Mouse (Mus musculus) adipocyte (in vitro differentiated cells): ENCODE measurements around the gene Psmd2.

Experiments used
- DNase-seq: peaks from one replicate; pipeline ENCODE4 v3.0.0-alpha.2; 2016; ENCODE audit warnings: low spot score

Psmd2 gene

DNA sequence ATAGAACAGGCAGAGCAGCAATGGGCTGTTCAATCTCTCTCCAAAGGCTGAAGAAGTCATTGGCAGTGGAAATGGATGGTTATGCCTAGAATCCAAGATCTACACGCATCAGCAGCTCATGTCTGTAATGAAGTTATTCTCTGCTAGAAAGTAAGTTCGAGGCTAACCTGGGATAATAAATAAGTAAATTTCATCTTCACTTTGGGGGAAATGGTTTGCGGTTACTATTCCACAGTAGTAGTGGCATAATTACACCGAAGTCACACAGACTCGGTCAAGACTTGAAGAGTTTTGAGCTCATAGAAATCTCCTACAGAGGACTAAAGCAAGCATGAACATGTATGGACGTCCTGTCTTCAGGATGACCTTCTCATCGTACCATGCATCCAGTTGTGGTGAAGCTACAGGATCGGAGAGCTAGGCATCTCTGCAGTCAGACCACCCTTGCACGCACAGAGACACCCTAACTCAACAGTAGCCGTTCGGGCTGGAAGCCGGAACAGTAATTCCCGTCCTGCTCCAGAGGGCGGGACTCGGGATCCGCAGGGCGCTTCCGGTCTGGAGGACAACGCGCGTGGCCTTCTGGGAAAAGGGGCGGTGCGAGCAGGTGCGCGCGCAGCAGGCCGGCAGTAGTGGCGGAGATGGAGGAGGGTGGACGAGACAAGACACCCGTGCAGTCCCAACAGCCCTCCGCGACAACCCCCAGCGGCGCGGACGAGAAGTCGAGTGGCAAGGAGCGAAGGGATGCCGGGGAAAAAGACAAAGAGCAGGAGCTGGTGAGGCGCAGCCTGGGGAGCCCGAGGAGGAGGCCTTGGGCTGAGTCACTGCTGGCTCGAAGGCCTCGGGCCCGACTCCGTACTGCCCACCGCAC, at the start of gene Psmd2:
Gene Psmd2 (plus strand): TSS at position 577 of the 871 bp plus-strand sequence.
- peak; percentile 97 for DNase-seq

DNA sequence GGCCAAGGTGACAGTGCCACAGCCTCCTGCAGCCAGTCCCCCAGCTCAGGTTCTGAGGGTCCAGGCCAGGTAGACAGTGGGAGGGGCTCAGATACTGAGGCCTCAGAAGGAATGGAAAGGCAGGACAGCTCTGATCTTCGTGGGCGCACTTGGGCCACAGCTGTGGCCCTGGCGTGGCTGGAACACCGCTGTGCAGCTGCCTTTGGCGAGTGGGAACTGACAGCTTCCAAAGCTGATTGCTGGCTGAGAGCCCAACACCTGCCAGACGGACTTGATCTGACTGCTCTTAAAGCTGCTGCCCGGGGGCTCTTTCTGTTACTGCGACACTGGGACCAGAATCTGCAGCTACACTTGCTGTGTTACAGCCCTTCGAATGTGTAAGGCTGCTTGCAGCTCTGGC, 46.7 kb upstream of the Psmd2 start:
- DNase-seq: no peak

DNA sequence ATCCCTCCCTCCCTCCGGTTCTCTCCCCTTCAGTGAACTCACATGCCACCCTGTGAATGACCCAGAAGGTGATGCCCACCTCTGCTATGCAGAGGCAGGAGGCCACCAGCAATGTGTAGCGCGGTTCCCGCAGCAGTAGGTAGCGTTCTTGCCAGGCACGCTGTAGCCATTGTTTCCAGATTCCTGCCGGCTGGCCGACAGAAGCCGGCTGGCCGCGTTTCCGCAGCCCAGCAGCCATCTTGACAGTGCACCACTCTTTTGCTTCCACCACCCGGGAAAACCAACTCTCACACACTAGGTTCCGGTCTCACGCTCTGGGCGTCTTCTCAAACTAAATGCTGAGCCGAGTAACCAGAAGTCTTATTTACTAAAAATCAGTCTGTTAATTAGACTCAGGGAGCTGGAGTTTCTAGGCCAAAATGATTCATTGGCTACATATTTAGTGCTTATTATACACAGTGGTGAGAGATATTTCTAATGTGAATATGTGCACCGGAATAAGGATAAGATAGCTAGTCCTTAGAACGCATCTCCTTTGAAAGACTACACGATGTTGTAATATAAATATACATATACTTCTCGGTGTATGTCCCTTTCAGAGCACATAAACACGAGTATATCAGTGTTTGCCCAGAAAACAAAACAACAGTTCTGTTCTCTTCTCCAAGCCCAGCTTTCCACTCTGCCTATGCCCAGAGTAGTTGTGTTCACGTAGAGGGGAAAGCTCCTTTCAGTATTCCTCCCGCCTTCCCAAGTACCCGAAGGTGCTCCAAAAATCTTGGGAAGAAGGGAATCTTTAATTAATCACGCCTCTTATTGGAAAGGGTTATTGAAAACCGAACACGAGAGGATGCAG, 40.7 kb upstream of the Psmd2 start:
- DNase-seq: peak; percentile 90

DNA sequence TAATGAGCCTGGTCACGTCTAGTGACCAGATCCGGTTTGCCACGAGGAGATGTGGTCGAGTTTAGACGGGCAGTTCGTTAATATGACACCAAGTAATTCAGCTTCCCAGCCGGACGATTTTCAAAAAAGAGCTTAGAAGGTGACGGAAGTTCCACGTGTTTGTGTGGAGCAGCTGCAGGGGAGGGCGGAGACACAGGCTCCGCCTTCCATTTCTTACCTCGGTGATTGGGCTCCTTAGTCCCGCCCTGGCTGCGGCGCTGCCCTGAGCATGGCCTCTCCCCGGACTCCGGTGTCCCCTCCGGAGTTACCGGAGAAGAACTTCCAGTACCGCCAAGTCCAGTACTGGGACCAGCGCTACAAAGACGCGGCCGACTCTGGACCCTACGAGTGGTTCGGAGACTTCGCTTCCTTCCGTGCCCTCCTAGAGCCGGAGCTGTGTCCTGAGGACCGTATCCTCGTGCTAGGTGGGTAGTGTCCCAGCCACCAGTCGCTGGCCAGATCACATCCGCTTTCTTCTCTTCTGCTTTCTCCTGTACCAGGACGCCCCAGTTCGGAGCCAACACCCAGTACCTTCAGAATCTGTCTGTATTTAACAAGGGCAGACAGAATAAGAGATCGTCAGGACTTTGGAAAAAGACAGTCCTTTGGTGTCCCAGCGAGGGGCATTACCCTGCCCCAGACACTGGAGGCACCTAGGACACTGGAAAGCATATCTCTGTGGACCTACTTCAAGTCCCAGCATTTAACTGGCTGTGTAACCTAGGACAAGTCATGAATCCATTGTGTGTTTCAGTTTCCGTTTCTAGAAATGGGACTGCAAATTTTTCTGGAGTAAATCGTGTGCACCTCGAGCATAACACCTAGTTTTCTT, 39.9 kb upstream of the Psmd2 start, which contains the start of the genes Eef1akmt4, Gm49333 and Alg3:
Gene Eef1akmt4 (plus strand): TSS at position 237 of the 871 bp plus-strand sequence.
Gene Gm49333 (plus strand): TSS at position 254 of the 871 bp plus-strand sequence.
Gene Alg3 (minus strand): TSS at position 379 of the 871 bp plus-strand sequence.
- peak; percentile 97 for DNase-seq

DNA sequence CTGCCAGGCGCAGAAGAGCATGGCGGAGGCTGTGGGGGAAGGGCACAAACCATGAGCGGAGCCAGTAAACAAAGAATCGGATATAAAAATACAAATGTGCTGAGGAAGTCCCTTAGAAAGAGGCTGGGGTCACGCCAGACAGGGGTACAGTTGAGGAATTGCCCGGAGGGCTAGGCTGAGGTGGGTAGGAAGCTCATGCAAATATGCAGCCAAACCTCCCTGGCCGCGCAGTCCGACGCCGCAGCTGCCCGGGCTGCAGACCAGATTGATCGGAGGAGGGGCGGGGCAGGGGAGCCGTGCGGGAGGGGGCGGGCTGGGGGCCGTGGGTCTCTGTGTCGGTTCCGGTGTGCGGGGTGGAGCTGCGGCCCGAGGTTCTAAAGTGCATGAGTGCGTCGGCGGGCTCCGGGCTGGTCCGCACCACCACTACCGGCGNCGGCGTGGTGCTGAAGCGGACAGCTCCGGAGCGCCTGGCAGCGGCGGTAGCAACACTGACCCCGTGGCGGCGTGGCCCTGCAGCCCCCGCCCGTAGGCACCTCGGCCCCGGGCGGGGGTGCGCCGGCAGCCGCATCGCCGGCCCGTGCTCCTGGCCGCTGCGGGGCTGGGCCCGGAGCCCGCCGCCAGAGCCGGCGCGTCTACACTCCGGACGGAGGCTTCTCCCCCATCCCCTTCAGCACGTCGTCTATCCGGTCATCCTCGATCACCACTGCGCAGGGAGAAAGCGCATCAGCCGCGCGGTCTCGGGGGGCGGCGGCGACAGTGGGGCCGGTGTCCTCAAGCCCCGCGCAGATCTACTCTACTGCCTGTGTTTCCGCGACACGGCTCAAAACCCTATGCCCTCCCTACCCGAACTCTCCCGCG, 31.7 kb upstream of the Psmd2 start:
- no peak for DNase-seq

DNA sequence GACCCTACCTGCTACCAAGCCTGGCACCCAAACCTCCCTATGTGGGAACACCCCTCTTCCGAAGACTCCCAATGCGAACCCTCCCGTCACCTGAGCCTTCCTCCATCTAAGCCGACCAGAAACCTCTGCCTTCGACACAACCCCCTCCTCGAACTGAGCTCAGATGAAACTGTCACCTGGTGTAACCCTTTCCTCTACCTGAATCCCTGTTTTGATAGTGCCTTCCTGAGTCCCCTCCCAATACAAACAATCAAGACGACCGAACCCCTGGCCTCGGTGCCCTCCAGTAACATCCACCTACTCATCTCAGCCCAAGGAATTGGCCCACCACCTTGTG, 31.1 kb upstream of the Psmd2 start:
- no peak for DNase-seq

DNA sequence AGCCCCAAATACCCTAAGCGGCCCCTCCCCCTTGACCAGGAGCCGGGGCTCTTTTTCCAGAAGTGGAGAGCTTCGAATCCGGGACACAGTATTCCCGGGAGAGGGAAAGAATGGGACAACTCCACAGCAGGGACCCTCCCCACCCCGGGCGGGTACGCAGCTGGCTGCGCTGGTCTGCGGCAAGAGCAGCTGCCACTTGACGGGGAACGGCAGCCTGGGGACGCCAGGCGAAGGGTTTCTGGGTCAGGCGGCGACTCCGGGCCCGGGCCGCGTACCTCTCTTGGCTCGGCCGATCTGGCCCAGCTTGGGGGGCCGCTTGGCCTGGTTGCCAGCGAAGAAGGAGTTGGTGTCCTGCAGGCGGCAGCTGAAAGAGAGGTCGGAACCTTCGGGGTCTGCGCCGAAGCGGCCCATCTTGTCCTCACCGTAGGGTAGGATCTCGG, 30.7 kb upstream of the Psmd2 start:
- DNase-seq: no peak

DNA sequence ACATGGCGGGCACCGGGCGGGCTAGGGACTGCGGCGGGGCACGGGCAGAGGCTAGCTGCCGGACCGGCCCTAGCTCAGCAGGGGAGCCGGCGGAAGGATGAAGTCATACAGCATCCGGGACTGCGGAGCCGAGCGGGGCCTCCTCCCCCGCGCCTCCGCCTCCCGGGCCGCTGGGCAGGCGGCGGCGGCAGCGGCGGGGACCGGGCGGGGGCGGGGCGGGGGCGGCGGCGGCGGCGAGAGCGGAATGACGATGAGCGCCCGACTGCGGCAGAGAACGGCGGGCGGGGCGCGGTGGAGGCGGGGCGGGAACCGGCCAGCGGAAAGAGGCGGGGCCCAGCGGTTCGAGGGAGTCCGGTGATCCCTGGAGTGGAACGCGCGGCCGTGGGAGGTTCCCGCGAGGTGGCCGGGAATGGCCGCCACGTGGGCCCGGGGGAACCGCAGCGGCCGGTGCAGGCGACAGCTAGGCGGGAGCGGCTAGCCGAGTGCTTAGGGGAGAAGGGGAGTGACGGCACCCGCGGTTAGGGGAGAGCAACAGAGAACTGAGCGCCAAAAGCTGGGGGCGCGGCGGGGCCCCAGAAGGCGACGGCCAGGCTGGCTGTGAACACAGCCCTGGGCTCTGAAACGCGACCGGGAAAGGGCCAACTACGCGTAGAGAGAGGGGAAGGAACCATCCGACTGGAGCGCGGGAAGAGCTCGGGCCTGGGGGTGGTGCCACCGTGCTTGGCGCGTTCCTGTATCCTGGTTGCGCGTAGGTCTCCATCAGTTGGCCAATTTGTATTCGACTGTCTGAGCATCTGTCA, 30.1 kb upstream of the Psmd2 start, which contains the start of gene Camk2n2:
Gene Camk2n2 (minus strand): TSS at position 97 of the 800 bp plus-strand sequence.
- peak; percentile 66 for DNase-seq

DNA sequence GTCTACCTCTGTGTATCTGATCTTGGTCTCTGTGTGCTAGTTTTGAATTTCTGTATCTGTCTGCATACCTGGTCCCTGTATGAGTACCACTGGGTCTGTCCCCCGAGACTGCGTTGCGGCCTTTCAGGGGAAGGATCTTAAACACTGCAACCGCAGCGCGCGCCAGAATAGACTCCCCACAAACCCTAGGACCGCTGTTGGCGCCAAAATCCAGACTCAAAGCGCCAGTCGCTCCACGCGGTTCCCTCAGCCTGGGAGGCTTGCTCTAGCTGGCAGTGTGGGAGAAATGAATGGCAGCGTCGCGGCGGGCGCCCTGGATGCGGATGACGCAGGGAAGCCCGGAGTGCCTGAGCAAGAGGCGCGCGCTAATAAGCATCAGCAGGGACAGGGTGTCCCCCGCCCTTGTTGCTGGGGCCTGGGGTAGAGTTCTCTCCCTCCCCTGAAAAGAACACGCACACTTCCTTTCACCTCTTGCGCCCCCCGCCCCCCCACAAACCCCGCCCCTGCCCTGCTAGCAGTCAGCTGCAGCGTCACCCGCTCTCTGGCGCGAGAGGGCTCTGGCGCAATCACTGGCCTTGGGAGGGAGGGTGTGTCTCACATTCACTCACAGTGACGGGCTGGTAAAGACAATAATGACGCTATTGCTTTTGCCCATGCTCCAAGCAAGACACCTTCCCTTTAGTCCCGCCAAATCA, 29.3 kb upstream of the Psmd2 start:
- peak; percentile 85 for DNase-seq

DNA sequence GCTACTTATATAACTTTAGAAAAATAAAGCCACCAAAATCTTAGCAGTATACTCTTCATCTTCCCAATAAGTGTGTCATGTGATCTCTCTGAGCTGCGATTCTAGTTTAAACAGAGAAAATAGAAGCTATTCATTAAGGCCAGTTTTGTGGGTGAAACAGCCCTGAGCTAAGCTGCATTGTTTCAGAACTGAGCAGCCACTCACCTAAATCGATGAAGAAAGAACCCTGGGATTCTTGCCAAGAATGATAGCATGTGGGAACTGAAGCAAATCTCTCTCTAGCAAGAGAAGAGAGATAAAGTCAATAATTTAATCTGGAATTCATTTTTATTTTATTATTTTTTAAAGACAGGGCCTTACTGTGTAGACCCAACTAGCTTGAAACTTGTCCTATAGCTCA, 28.2 kb upstream of the Psmd2 start:
- DNase-seq: peak; percentile 52

DNA sequence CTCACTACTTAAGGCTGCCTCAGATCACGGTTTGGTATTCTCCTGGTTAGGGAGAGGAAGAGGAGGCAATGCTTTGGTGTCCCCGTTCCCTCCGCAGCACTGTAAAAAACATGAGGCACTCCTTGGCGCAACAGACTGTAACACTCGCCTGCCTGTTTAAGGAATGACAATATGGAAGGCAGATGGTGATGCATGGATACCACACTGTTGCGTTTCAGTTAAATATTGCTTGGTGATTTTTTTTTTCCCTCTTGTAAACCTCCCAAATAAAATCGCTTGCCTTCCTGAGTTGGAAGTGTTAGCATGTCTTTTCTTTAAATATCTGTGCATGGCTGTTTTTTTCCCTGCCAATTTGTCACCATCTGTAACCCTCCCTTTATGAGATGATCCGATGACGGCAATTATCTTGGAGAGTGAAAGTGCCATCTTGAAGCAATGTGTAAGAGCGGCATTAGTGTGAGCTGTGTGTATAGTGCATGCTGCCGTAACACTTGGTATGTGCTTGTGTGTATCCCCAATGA, 22.5 kb upstream of the Psmd2 start:
- no peak for DNase-seq

DNA sequence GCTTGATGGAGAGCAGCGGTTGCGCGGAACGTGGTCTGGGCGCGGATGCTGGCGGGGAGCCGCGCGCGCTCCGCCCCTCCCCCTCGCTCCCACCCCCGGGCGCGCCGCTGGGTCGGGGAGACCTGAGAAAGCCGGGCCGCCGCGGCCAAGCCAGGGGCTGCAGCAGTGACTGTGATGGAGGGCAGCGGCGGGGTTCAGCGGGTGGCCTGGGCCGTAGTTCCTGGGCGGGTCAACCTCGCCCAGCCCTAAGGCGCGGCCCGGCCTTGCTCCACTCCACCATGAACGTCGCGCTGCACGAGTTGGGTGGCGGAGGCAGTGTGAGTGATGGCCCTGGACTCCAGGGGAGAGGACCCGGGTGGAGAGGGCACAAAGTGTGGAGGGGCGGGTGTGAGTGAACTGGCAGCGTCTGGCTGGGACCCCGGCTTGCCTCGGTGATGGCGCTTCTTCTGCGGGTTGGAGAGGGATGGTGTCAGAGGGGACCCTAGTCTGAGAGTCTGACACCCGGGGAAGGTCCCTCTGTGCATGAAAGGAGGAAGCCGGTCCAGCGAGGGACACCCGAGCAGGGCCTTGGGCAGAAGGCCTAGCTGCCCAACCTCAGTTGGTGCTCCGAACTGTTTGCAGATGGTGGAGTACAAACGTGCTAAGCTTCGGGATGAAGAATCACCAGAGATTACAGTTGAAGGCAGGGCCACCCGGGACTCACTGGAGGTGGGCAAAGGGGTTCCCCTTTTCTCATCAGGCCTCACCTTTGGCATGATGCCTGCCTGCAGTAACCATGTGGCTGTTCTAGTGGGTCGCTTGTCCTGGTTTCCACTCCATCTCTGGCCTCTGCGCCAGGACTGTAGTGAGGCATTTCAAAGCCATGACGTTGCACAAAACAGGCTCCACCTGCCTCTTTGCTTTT, 21.5 kb upstream of the Psmd2 start, which contains the start of gene Ece2:
Gene Ece2 (plus strand): TSS at position 98 of the 904 bp plus-strand sequence.
- peak; percentile 28 for DNase-seq

DNA sequence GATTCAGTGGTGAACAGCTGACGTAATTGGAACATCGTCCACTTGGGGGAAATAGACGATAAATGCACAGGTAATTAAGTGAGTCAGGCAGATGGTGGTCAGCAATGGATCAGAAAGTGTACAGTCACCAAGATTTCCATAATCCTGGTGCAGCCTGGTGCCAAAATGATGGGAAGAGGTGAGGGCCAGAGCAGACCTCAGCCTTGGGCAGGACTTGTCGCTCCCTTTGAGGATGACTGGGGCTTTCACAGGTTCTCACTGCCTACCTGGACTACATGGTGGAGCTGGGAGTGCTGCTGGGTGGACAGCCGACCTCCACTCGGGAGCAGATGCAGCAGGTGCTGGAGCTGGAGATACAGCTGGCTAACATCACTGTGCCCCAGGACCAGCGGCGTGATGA, 14.0 kb upstream of the Psmd2 start:
- DNase-seq: no peak

DNA sequence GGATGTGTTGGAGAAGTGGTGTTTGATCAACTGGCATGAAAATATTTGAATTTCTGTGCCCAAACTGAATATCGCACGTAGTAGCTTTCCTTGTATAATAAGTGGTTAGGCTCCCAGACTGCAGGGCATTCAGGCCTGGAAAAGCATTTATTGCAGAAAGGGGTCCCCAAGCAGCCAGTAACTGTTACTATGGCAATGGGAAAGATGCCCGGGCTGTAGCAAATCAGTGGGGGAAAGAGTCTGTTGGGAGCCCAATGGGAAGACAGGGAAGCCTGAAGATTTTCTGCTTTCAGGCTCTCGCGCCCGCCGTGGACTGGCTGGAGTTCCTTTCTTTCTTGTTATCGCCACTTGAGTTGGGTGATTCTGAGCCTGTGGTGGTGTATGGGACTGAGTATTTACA, 13.1 kb upstream of the Psmd2 start:
- no peak for DNase-seq

DNA sequence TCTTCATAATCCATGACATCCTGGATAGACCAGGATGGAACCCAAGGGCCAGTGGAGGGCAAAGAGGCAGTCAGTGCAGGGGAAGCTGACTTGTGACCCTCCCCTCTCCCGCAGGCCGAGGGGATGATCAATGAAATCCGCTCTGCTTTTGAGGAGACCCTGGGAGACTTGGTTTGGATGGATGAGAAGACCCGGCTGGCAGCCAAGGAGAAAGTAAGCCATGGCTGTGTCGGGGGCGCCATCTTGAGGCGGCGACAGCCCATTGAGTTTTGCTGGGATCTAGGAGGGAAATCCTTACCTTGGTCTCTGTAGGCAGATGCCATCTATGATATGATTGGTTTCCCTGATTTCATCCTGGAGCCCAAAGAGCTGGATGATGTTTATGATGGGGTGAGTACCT, 9.3 kb upstream of the Psmd2 start:
- peak; percentile 75 for DNase-seq

DNA sequence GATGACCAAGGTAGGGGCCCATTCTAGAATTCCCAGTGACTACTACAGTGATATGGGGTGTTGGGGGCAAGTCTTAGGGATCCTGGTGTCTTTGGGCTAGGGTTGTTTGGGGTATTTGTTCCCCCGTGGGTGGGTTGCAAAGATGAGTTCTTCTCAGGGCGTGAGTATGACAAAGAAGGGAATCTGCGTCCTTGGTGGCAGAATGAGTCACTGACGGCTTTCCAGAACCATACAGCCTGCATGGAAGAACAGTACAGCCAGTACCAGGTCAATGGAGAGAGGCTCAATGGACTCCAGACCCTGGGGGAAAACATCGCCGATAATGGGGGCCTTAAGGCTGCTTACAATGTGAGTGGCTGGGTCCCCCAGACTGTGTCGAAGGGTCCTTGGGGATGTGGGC, 7.5 kb upstream of the Psmd2 start:
- DNase-seq: no peak

DNA sequence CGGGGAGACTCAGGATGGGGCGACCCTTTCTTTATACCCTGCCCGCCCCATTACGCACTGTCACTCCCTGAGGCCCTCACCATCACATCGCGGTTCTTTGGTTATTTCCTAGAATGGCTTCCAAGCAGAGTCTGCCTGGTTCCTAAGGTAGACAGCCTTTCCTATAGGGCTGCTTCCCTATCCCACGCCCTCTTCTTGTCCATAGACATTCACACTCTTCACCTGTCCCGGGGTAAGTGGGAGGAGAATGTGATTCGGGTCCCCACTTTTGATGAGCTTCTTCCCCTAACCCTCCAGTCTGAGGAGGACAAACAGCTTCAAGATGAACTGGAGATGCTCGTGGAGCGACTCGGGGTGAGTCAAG, 477 bp downstream of the Psmd2 start:
- DNase-seq: no peak

DNA sequence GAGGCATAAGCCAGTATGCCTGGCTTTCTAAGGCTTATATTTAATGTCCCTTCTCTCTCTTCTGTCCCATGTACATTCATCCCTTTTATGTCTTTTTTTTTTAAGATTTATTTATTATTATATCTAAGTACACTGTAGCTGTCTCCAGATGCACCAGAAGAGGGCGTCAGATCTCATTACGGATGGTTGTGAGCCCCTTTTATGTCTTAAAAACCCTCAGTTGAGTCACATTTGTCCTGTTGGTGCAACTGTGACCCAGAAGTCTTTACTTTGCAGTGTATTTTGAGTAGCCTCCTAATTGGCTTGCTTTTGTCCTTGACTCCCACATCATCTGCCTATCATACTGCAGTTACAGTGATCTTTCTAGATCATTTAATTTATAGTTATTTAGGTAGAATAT, 1.9 kb downstream of the Psmd2 start:
- DNase-seq: no peak
